Mouse (Mus musculus) thymus, adult 2 months (tissue): ENCODE results near the gene Rce1.

Experiments
- CTCF ChIP-seq: fragments of 200-500 bp; IDR thresholded peaks from 2 replicates; pipeline ENCODE4 v1.5.1; 2012; ENCODE audit warnings: mild to moderate bottlenecking, control low read depth, low read length, moderate library complexity, borderline replicate concordance; ENCODE audit not compliant: control insufficient read depth, poor library complexity, insufficient read depth; ENCODE audit errors: extremely low read depth
- POLR2A ChIP-seq: fragments of 200-500 bp; IDR thresholded peaks from 2 replicates; pipeline ENCODE4 v1.6.1; 2012; ENCODE audit warnings: mild to moderate bottlenecking, low read length, control low read depth, moderate library complexity; ENCODE audit not compliant: control insufficient read depth, poor library complexity, insufficient read depth; ENCODE audit errors: extremely low read depth

- TF ChIP-seq POLR2A (no peak), CTCF (no peak)
These were observed 15.3 kb downstream of the Rce1 start for GRCm38 (mm10) chr19:4610109-4610508.
